Mouse (Mus musculus) B cell, adult 2 months (primary cell): ENCODE data around the gene Cdc40.
"Not testable (repeated sequence)": the region's sequence is repeated elsewhere in the genome, so short reads cannot be mapped to it uniquely, and the experiment has no call there.

Source experiments
- DNase-seq, 2 experiments: peaks; one replicate each; pipeline ENCODE4 v3.0.0; 2022

The Cdc40 gene

DNA sequence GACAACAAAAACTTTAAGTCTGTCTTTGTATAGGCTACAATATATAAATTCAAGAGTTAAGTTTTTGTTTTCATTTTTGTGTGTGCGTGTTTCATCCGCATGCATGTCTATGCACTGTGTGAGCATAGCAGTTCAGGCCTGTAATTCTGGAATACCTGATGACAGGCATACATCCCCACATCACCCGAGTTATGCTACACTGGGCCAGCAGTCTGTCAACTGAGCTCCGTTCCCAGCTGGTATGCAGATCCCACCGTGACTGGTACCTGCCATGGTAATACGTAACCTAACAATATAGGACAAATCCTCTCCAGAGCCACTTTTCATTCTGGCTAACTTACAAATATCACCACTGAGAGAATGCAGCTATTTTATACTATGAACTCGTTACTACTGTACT lies 26.4 kb downstream of the Cdc40 start:
- no peak for DNase-seq

DNA sequence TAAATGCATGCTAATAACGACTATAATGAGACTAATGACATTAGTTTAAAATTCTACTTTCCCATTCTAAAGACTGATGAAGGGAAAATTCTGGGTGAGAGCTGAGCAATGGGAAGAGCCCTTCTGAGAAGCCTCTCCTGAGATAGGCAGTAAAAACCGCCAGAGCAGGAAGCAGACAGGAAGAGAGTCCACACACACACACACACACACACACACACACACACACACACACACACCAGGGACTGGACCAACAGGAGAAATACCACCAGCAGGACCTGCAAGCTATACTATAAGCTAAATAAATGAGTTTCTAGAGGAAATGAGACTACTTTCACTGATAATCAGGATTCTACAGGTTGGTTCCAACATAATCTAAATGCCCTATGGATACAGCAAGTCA lies 27.5 kb downstream of the Cdc40 start:
- no peak for DNase-seq

GRCm38 (mm10) chr10:40851138-40851537 lies 32.0 kb downstream of the Cdc40 start:
- DNase-seq, result no peak

DNA sequence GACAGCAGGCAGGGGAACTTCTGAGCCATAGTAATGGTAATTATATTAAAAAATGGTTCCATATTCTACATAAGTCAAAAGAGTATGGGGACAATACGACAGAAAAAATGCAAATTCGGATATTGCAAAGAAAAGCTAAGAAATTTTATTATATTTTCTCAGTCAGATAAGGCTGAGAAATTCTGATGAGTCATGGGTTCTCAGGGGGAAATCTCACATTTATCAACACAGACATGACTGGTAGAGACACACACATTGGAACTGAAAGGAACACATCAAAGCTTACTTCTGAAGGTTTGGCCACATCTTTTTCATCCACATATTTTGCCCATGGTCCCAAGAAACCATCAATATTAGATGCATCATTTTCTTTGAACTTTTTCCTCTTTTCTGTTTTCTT lies 32.5 kb downstream of the Cdc40 start:
- no peak for DNase-seq

DNA sequence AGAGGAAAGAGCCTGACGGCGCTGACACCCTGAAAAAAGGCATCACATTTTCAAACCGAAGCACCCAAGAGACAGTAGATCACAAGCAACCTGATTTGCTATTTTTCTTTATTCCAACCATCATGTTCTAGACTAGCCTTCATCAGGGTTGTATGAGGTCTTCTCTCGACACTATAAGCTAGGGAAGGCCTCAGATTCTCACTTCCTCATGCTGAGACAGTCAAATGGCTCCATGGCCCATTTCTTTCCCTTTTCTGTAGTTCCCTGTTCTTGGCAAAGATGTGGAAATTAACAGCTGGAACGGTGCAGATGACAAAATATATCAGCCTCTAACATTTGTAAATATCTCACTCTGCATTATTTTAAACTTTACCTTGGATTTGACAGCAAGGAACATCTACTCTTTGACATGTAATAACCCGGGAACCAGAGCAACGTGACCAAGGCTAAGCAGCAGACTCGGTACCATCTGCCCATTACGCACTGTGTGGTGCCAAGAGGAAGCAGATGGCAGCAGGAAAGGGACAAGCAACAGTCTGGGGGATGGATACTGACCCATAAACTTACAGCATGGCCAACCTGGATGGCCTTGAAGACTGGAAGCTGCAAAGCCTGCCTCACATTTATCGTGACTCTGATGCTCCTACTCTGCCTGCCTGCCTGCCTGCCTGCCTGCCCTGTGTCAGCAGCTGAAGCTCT lies 35.8 kb downstream of the Cdc40 start:
- DNase-seq, result no peak

DNA sequence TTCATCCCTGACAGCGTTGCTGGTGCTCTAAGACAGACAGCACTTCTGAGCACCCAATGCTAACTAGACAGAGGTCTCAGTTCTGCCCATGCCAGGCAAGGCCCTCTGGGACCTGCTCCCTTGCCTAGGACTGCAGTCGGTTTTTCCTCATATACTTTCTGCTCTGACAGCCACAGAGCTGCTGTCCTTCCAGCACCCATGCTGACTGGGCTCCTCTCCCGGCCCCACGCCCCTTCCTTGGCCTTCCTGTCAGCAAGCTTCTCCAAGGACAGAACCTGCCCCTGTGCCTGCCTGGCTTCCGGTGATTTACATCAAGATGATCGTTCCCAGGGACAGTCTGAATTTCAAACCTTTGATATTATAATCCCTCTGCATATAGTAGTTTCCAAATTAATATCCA lies 37.5 kb downstream of the Cdc40 start:
- no peak for DNase-seq

DNA sequence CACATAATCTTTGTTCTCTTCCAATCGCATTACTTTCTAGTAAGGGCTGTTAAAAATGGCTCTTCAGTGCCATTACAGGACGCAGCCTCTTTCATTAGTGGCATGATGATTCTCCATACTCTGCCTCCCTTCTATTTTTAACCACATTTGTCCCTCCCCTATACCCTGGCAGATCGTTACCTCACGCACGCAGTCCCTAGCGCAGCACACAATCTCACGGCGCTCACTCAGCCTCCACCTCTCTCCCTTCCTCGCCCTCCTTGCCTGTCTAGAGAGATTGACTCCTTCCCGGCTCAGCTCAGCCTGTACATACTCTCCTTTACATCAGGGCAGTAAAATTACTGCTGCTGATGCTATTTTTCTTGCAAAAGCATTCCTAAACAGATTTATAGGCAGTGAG lies 38.6 kb downstream of the Cdc40 start:
- DNase-seq, result no peak

DNA sequence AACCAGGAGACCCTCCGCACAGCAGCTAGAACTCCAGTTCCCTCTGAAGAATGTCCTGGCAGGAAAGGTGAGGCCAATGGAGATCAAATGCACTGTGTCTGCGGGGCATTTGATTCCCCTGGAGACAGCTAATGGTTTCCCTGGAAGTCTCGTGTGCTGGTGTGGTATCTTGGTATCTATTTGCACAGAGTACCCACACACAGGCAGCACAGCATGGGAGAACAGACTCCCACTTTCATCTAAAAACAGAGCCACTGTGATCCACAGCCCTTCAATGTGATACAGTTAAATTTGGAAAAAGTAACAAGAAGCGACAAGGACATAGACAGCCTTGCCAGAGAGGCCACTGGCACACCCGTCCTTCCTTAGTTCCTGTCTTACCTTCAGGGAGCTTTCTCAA lies 39.3 kb downstream of the Cdc40 start:
- DNase-seq, result no peak

GRCm38 (mm10) chr10:40840086-40840485 lies 43.0 kb downstream of the Cdc40 start:
- DNase-seq, result no peak

- DNase-seq, result no peak
Observed at GRCm38 (mm10) chr10:40831267-40831666, 51.8 kb downstream of the Cdc40 start.

- DNase-seq, result no peak
Observed at GRCm38 (mm10) chr10:40830312-40830711, 52.8 kb downstream of the Cdc40 start.

DNA sequence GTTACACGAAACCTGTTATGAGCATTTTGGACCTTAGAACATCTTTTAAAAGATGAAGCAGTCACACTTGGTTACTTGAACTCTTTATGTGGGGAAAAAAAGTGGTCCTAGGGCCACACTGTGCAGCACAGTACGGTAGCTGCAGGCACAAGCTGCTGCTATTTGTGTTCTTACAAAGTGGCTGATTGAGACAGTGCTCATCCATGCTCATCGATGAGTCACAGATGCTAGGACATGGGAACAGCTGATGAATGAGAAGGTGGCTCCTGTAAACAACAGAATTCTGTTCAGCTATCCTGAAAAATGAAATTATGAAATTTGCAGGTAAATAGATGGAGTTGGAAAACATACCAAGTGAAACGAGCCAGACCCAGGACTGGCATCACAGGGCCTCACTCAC lies 55.4 kb downstream of the Cdc40 start:
- no peak for DNase-seq

- DNase-seq, result no peak
Observed at GRCm38 (mm10) chr10:40825952-40826351, 57.2 kb downstream of the Cdc40 start.

DNA sequence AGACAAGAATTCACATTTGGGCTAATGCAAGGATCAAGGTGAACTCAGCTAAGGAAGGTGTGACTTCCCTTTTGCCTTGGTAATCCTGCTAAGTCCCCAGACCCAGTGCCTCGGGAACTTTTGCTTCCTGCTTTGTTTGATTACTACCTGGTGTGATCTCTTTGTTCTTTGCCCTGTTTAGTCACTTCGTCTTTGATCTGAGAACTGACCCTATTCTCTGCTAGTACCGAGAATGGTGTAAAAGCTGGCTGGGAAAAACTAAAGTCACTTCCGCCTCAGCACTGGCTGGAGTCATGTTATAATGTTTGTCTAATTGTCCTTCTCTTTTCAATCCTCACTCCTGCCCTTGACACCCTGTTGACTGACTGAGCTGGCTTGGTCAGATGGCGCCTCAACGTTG lies 66.6 kb downstream of the Cdc40 start:
- DNase-seq, result no peak

DNA sequence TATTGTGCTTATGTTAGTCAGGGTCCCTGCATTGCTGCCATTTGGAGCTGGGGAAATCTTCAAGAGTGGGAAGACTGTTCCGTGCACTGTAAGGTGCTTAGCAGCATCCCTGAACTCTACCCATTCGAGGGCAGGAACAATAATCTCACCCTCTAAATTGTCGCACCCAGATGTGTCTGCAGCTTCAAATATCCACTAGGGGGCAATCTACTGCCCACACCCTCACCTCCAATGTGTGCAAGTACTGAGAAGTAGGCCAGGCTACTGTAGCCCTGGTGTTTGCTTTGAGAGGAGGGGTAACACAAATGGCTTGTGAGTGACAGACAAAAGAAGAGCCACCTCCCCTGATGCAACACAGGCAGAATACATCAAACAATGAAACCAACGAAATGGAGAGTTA lies 69.5 kb downstream of the Cdc40 start:
- DNase-seq, result no peak

GRCm38 (mm10) chr10:40809411-40809910 lies 73.7 kb downstream of the Cdc40 start:
- not testable (repeated sequence) for DNase-seq

- DNase-seq, result no peak
Observed at GRCm38 (mm10) chr10:40806221-40806620, 76.9 kb downstream of the Cdc40 start.

GRCm38 (mm10) chr10:40805221-40805620 lies 77.9 kb downstream of the Cdc40 start:
- DNase-seq, result no peak

DNA sequence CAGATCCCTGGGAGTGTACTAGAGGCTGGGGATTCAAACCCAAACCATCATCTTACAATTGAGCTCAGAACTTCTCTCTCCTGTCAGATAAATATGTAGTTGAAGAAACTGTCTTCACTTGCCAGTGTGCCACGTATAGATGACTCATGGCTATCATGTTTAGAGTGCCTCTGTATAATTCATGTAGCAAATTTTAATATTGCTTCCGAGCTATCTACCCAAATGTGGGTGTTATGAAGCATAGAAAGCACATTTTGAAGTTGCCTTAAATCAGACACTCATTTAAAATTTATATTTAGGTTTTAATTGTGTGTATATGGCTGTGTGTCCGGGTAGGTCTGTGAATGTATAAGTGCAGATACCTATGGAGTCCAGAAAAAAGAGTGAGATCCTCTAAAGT lies 91.0 kb downstream of the Cdc40 start:
- DNase-seq, result no peak

DNA sequence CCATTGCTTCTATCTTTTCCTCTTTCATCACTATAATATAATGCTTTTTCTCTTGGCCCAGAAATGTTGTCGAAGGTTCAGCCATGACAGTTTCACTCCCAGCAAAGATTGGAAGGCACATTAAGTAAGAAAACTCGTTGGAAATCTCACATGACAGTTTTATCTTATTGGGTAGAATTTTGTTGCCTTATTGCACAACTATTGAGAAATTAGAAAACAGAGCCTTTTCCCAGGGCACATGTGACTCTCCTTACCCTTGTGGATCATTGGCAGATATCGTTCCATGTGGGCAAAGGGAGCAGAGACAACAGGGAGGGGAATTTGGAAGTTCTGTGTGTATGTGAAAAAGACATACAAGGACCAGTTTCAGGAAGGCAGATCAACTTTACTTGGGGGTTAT lies 92.7 kb downstream of the Cdc40 start:
- DNase-seq, result no peak
